Mouse (Mus musculus) lung, postnatal 25 days (tissue): ENCODE data around the gene Gpalpp1.

ENCODE experiments used
- DNase-seq: peaks from one replicate; pipeline ENCODE4 v3.0.0; 2022; ENCODE audit warnings: low spot score

The Gpalpp1 gene

GRCm38 (mm10) chr14:76110396-76111221, at the start of gene Gpalpp1, which contains the start of gene Nufip1:
Gpalpp1 (minus strand) TSS chr14:76110760.
Nufip1 (plus strand) TSS chr14:76110891.
- peak; percentile 93 for DNase-seq

GRCm38 (mm10) chr14:76158192-76158785, 47.7 kb upstream of the Gpalpp1 start:
- DNase-seq, result no peak

GRCm38 (mm10) chr14:76153828-76154227, 43.3 kb upstream of the Gpalpp1 start:
- no peak for DNase-seq

- no peak for DNase-seq
Observed at GRCm38 (mm10) chr14:76153003-76153675, 42.6 kb upstream of the Gpalpp1 start.

- peak; percentile 95 for DNase-seq
Observed at GRCm38 (mm10) chr14:76152162-76153002, 41.8 kb upstream of the Gpalpp1 start.

- no peak for DNase-seq
Observed at GRCm38 (mm10) chr14:76151820-76152161, 41.2 kb upstream of the Gpalpp1 start.

- no peak for DNase-seq
Observed at GRCm38 (mm10) chr14:76151011-76151410, 40.5 kb upstream of the Gpalpp1 start.

- no peak for DNase-seq
Observed at GRCm38 (mm10) chr14:76150499-76150898, 39.9 kb upstream of the Gpalpp1 start.

GRCm38 (mm10) chr14:76149531-76150179, 39.1 kb upstream of the Gpalpp1 start:
- peak; percentile 92 for DNase-seq

GRCm38 (mm10) chr14:76148294-76148693, 37.7 kb upstream of the Gpalpp1 start:
- DNase-seq, result no peak

GRCm38 (mm10) chr14:76147061-76147460, 36.5 kb upstream of the Gpalpp1 start:
- no peak for DNase-seq

- DNase-seq, result no peak
Observed at GRCm38 (mm10) chr14:76145868-76146267, 35.3 kb upstream of the Gpalpp1 start.

- no peak for DNase-seq
Observed at GRCm38 (mm10) chr14:76145248-76145647, 34.7 kb upstream of the Gpalpp1 start.

GRCm38 (mm10) chr14:76134975-76135374, 24.4 kb upstream of the Gpalpp1 start:
- no peak for DNase-seq

- no peak for DNase-seq
Observed at GRCm38 (mm10) chr14:76128174-76128573, 17.6 kb upstream of the Gpalpp1 start.

GRCm38 (mm10) chr14:76127311-76127710, 16.8 kb upstream of the Gpalpp1 start:
- DNase-seq, result no peak

GRCm38 (mm10) chr14:76122663-76123058, 12.1 kb upstream of the Gpalpp1 start:
- no peak for DNase-seq

GRCm38 (mm10) chr14:76121901-76122662, 11.5 kb upstream of the Gpalpp1 start:
- DNase-seq, result peak; percentile 23

GRCm38 (mm10) chr14:76120472-76120871, 9.9 kb upstream of the Gpalpp1 start:
- no peak for DNase-seq

- no peak for DNase-seq
Observed at GRCm38 (mm10) chr14:76118963-76119362, 8.4 kb upstream of the Gpalpp1 start.

GRCm38 (mm10) chr14:76115744-76116143, 5.2 kb upstream of the Gpalpp1 start:
- DNase-seq, result no peak
